Mouse (Mus musculus) liver, adult 2 months (tissue): Measurements from ENCODE around the gene Metrn. TPM values are rescaled to one million over a fixed set of nuclear protein-coding genes. Genes with fewer than 3 reads are reported as not detected.
A peak's percentile ranks its signal among the peaks of the same experiment; 100 is the strongest.

Experiments
- DNase-seq: peaks from one replicate; pipeline ENCODE4 v3.0.0-alpha.2; 2011; ENCODE audit warnings: low read depth, low spot score; ENCODE audit errors: extremely low read depth
- H3K27ac ChIP-seq: fragments of 200-500 bp; replicated peaks from 2 replicates; pipeline ENCODE4 v1.5.1; 2012; ENCODE audit warnings: low read depth, mild to moderate bottlenecking, control low read depth, inconsistent platforms, low read length; ENCODE audit not compliant: insufficient read depth
- H3K27me3 ChIP-seq: fragments of 200-500 bp; 2 replicates; pipeline ENCODE4 v1.6.1; 2012; ENCODE audit warnings: mild to moderate bottlenecking, moderate library complexity, low read length, inconsistent platforms; ENCODE audit not compliant: control insufficient read depth, insufficient read depth
- H3K36me3 ChIP-seq: fragments of 200-500 bp; 2 replicates; pipeline ENCODE4 v1.6.1; 2012; ENCODE audit warnings: low read length, inconsistent platforms; ENCODE audit not compliant: control insufficient read depth, insufficient read depth
- H3K4me1 ChIP-seq: fragments of 200-500 bp; 2 replicates; pipeline ENCODE4 v1.6.1; 2011; ENCODE audit warnings: low read length; ENCODE audit not compliant: control insufficient read depth, insufficient read depth
- H3K4me3 ChIP-seq: fragments of 200-500 bp; 2 replicates; pipeline ENCODE4 v1.5.1; 2011; ENCODE audit warnings: low read depth, mild to moderate bottlenecking, control low read depth, low read length, moderate library complexity; ENCODE audit not compliant: insufficient read depth
- H3K79me2 ChIP-seq: fragments of 200-500 bp; 2 replicates; pipeline ENCODE4 v1.6.1; 2012; ENCODE audit warnings: inconsistent platforms, mild to moderate bottlenecking, low read length, moderate library complexity; ENCODE audit not compliant: control insufficient read depth, insufficient read depth
- H3K9ac ChIP-seq: fragments of 200-500 bp; 2 replicates; pipeline ENCODE4 v1.6.1; 2012; ENCODE audit warnings: low read depth, mild to moderate bottlenecking, control low read depth, inconsistent platforms, low read length
- CTCF ChIP-seq: fragments of 200-500 bp; IDR thresholded peaks from 2 replicates; pipeline ENCODE4 v1.5.1; 2011; ENCODE audit warnings: low read depth, low read length, control low read depth
- POLR2A ChIP-seq: fragments of 200-500 bp; IDR thresholded peaks from 2 replicates; pipeline ENCODE4 v1.6.1; 2011; ENCODE audit warnings: low read length, control low read depth; ENCODE audit not compliant: insufficient read depth; ENCODE audit errors: extremely low read depth
- WGBS: fragments of 180-500 bp; shearing (Covaris S2); methylation state at CpG from one replicate; pipeline ENCODE4 v1.1.7; 2018; 5-methylcytosine and 5-hydroxymethylcytosine counted together
- polyA plus RNA-seq: library from polyadenylated mRNA; depleted of rRNA; stranded (reverse); fragments of >200 nt; gene quantifications from 2 replicates; pipeline ENCODE4 v1.2.3, GENCODE M21; 2012
- total RNA-seq: library from RNA; depleted of rRNA; stranded (reverse); fragments of >200 nt; gene quantifications from 2 replicates; pipeline ENCODE4 v1.2.3, GENCODE M21; 2014

Gene Metrn
- total and polyA plus RNA-seq, 2 experiments, result 21.6 to 22.2 TPM

- H3K79me2 ChIP-seq, result peaks cover 5% of the 10 kb centered on the region
- WGBS, result 8% methylated on average over 46 of the region's 46 CpGs
- peaks cover 2% of the 10 kb centered on the region for H3K4me1 ChIP-seq
- no peaks in the 10 kb centered on the region for H3K36me3 ChIP-seq
- H3K9ac ChIP-seq, result no peak overlapping the region
- H3K4me3 ChIP-seq, result no peak overlapping the region
- peaks cover 12% of the 10 kb centered on the region for H3K27me3 ChIP-seq
- peak; percentile 38 for DNase-seq
- no peak overlapping the region for H3K27ac ChIP-seq
- TF ChIP-seq CTCF (no peak), POLR2A (no peak)
These were observed 22.2 kb upstream of the Metrn start for GRCm38 (mm10) chr17:25818851-25819780.

GRCm38 (mm10) chr17:25817662-25818061, 20.7 kb upstream of the Metrn start:
- H3K36me3 ChIP-seq, result no peaks in the 10 kb centered on the region
- H3K79me2 ChIP-seq, result no peaks in the 10 kb centered on the region
- H3K27ac ChIP-seq, result no peak overlapping the region
- H3K27me3 ChIP-seq, result peaks cover 12% of the 10 kb centered on the region
- 77% methylated on average over 11 of the region's 11 CpGs for WGBS
- no peak for DNase-seq
- no peak overlapping the region for H3K9ac ChIP-seq
- no peaks in the 10 kb centered on the region for H3K4me1 ChIP-seq
- no peak for TF ChIP-seq POLR2A
- TF ChIP-seq CTCF, result no peak
- H3K4me3 ChIP-seq, result no peak overlapping the region

GRCm38 (mm10) chr17:25813471-25813870, 16.5 kb upstream of the Metrn start:
- H3K27ac ChIP-seq, result no peak overlapping the region
- 4% methylated on average over 20 of the region's 20 CpGs for WGBS
- H3K27me3 ChIP-seq, result peaks cover 14% of the 10 kb centered on the region
- no peak overlapping the region for H3K4me3 ChIP-seq
- no peaks in the 10 kb centered on the region for H3K79me2 ChIP-seq
- no peak overlapping the region for H3K9ac ChIP-seq
- DNase-seq, result no peak
- H3K4me1 ChIP-seq, result peaks cover 3% of the 10 kb centered on the region; the same call in 1 of the 2 replicates
- peak; percentile 77 for TF ChIP-seq CTCF
- TF ChIP-seq POLR2A, result no peak
- H3K36me3 ChIP-seq, result no peaks in the 10 kb centered on the region

DNA sequence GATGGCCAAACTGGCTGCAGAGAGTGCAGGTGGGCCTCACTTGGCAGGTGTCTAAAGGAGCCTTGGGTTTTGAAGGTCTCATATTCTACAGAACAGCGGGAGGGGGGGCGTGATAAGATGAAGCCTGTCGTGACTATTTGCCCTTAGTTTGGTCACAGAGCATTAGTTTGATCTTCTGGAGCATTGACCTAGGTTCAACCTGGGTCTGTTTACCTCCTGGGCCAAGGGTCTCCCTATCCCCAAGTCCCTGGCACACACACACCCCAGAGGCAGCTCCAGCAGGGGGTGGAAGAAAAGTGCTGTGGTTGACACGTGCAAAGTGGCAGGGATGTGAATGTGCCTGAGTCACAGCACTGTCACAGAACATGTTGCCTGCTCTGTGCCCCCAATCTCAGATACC, 14.0 kb upstream of the Metrn start:
- H3K36me3 ChIP-seq, result no peaks in the 10 kb centered on the region
- peaks cover 3% of the 10 kb centered on the region; the same call in 1 of the 2 replicates for H3K4me1 ChIP-seq
- DNase-seq, result no peak
- H3K9ac ChIP-seq, result no peak overlapping the region
- peaks cover 13% of the 10 kb centered on the region for H3K27me3 ChIP-seq
- no peak overlapping the region for H3K4me3 ChIP-seq
- no peaks in the 10 kb centered on the region for H3K79me2 ChIP-seq
- H3K27ac ChIP-seq, result no peak overlapping the region
- no peak for TF ChIP-seq CTCF
- no peak for TF ChIP-seq POLR2A
- WGBS, result 49% methylated on average over 4 of the region's 4 CpGs

DNA sequence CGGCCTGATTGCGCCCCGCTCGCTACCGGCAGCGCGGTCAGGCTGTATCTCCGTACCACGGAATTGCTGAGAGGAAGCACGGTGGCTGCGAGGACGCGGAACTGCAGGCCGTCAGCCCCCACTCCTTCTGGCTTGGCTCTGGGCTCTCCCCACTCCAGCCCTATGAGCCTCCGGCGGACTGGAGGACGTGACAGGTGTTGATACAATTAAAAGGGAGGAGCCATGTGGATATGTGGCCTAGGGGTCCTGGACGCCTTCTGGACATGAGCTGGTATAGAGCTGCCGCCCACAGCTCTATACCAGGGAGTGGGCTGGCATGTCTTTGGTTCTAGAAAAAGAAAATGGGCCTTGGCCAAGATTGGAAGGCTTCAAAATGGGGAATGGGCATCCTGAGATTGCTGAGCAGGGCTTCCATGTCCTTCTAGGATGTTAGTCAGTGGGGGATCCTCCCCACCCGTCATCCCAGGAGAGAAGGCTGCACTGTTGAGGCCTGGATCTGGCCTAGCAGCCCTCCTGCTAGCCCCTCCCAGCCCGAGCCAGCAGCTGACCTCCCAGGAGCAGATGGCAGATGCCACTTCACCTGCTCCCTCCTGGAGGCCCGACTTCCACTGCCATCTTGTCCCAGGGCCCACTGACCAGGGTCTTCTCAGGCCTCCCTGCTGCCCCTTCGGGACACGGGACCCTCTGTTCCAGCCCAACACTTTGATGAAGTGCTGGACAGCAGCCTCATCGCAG, 12.8 kb upstream of the Metrn start:
- peaks cover 13% of the 10 kb centered on the region for H3K27me3 ChIP-seq
- peak overlapping the region; percentile 45 for H3K9ac ChIP-seq

More for the DNA sequence above, 12.8 kb upstream of the Metrn start:
- Histone ChIP-seq H3K36me3 (no peaks in the 10 kb centered on the region), H3K4me1 (peaks cover 3% of the 10 kb centered on the region; the same call in 1 of the 2 replicates), H3K4me3 (peak overlapping the region; percentile 52; the same call in 1 of the 2 replicates), H3K79me2 (no peaks in the 10 kb centered on the region), H3K27ac (no peak overlapping the region)
- TF ChIP-seq CTCF (no peak), POLR2A (no peak)
- WGBS, result 27% methylated on average over 24 of the region's 25 CpGs
- no peak for DNase-seq
